ENCODE assay signal across 8 mouse cellular contexts in the genomic region with DNA sequence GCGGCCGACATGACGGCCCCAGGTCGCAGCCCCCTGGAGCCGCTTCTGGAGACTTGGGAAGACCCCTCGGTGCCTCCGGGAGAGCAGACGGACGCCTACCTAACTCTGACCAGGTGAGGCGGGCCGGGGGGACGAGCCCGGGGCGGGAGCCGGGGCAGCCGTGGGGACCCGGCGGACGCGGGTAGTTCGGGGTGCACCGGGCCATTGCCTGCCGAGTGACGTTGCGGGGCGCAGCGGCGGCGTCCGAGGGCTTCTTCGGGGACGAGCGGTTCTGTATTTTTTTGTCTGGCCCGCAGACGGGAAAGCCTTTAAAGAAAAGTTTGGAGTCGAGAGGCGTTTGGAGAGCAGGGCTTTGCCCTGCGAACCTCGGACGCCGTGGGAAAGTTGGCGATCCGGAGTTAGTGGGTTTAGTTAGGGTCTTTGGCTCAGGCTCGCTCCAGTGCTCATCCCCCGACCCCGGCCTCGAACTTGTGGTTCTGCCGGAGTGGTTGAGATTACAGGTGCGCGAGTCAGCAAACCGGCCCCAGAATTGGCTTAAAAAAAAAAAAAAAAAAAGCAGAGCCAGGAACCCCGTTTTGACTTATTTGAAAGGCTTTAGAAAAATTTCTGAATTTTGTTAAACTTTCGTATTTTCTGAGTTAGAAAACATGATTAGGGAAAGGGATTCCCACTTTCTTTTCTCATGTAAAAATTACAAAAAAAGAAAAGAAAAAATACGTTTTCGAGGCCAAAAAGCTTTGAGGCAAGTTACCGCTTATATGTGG. TPM values are rescaled to one million over a fixed set of nuclear protein-coding genes. Genes with fewer than 3 reads are reported as not detected.
DNase-seq lines count a peak whose midpoint lies in the region; ATAC-seq and TF ChIP-seq lines count a peak whose summit lies in the region.

No protein-coding gene starts in this region.

- peak overlapping the region; percentile 75; the same call in 1 of the 2 replicates for H3K27ac ChIP-seq in bone marrow, adult 2 months (ENCODE audit: control insufficient read depth, insufficient read depth, low read depth, low read length, poor library complexity)

- ATAC-seq in frontal cortex, adult (ENCODE audit: low TSS enrichment): peak; percentile 32; the same call in 1 of the 2 replicates

- H3K4me1 ChIP-seq in bone marrow, adult 2 months (ENCODE audit: control insufficient read depth, insufficient read depth, low read length): no peaks in the 10 kb centered on the region; the same call in none of the 2 replicates

- H3K4me3 ChIP-seq in bone marrow, adult 2 months (replicated peaks; ENCODE audit: control insufficient read depth, low read depth, low read length): peak overlapping the region; percentile 62

- no peak for TF ChIP-seq CTCF in bone marrow, adult 2 months (IDR thresholded peaks at IDR 0.05; ENCODE audit: control insufficient read depth, insufficient read depth, low read length)

- WGBS in bone marrow, adult 2 months: 2% methylated on average over 56 of the region's 56 CpGs

- TF ChIP-seq POLR2A in bone marrow, adult 2 months (IDR thresholded peaks at IDR 0.05; ENCODE audit: borderline replicate concordance, control insufficient read depth, low read depth, low read length): no peak

- peak; percentile 2 for DNase-seq in retina, postnatal 7 days (ENCODE audit: low read depth, low spot score)
- DNase-seq in retina, postnatal 1 day: no peak
- peak; percentile 64 for DNase-seq in induced T-regulatory cell, adult 2 months (ENCODE audit: low read depth)
- peak; percentile 34 for DNase-seq in lung, postnatal 10 days
- DNase-seq in right cerebral cortex, postnatal 4 days: peak; percentile 30
- no peak for DNase-seq in urinary bladder, adult 18-20 months (ENCODE audit: low spot score in 2 of 2)

RNA-seq across cellular contexts. Expression of gene Rif1, which starts 0.7 kb away (rescaled TPM):
- polyA plus RNA-seq in bone marrow, adult 2 months (2011; ENCODE audit: insufficient read depth, insufficient read length, low replicate concordance, missing spikeins): 11.0 and 15.2 TPM in 2 replicates

RNA-seq across cellular contexts. Expression of gene Tnfaip6, which starts 35.5 kb away (rescaled TPM):
- not detected in 2 replicates for polyA plus RNA-seq in bone marrow, adult 2 months (2011; ENCODE audit: insufficient read depth, insufficient read length, low replicate concordance, missing spikeins)

Comparison
In these comparisons a context has a peak if more than half of its experiments do, and no peak if none do; other contexts are left out.
1. DNase-seq: peak in retina, postnatal 7 days (single experiment), induced T-regulatory cell, adult 2 months (single experiment), lung, postnatal 10 days (single experiment) and right cerebral cortex, postnatal 4 days (single experiment); none in retina, postnatal 1 day (single experiment) and urinary bladder, adult 18-20 months (0 of 2).